Mouse (Mus musculus) ovary, postnatal 36 days (tissue): ENCODE data around the gene Fam107b.

Experiments
- DNase-seq: peaks from one replicate; pipeline ENCODE4 v3.0.0; 2022; ENCODE audit warnings: low spot score, mixed read lengths

Gene Fam107b

GRCm38 (mm10) chr2:3739351-3739961 is 169.2 kb downstream of the Fam107b start:
- no peak for DNase-seq

- no peak for DNase-seq
Measured at GRCm38 (mm10) chr2:3740256-3740655, 170.0 kb downstream of the Fam107b start.

GRCm38 (mm10) chr2:3740670-3741069 is 170.4 kb downstream of the Fam107b start:
- no peak for DNase-seq

- DNase-seq, result no peak
Measured at GRCm38 (mm10) chr2:3742519-3742918, 172.2 kb downstream of the Fam107b start.

GRCm38 (mm10) chr2:3745041-3745440 is 174.8 kb downstream of the Fam107b start:
- DNase-seq, result no peak

GRCm38 (mm10) chr2:3745910-3746606 is 175.8 kb downstream of the Fam107b start:
- no peak for DNase-seq

GRCm38 (mm10) chr2:3748714-3749503 is 178.6 kb downstream of the Fam107b start:
- DNase-seq, result peak; percentile 52

GRCm38 (mm10) chr2:3749504-3750024 is 179.3 kb downstream of the Fam107b start:
- DNase-seq, result no peak

- DNase-seq, result no peak
Measured at GRCm38 (mm10) chr2:3750126-3750525, 179.8 kb downstream of the Fam107b start.

- DNase-seq, result no peak
Measured at GRCm38 (mm10) chr2:3752365-3752764, 182.1 kb downstream of the Fam107b start.

GRCm38 (mm10) chr2:3752893-3753292 is 182.6 kb downstream of the Fam107b start:
- no peak for DNase-seq

- no peak for DNase-seq
Measured at GRCm38 (mm10) chr2:3753749-3754148, 183.5 kb downstream of the Fam107b start.

GRCm38 (mm10) chr2:3755936-3756335 is 185.6 kb downstream of the Fam107b start:
- no peak for DNase-seq

GRCm38 (mm10) chr2:3758406-3758805 is 188.1 kb downstream of the Fam107b start:
- DNase-seq, result no peak

- DNase-seq, result no peak
Measured at GRCm38 (mm10) chr2:3760234-3760836, 190.0 kb downstream of the Fam107b start.

GRCm38 (mm10) chr2:3764136-3764535 is 193.8 kb downstream of the Fam107b start:
- no peak for DNase-seq

- no peak for DNase-seq
Measured at GRCm38 (mm10) chr2:3765957-3766783, 195.9 kb downstream of the Fam107b start.

- DNase-seq, result peak; percentile 59
Measured at GRCm38 (mm10) chr2:3769260-3769659, 199.0 kb downstream of the Fam107b start.

- no peak for DNase-seq
Measured at GRCm38 (mm10) chr2:3769786-3770318, 199.6 kb downstream of the Fam107b start.

- no peak for DNase-seq
Measured at GRCm38 (mm10) chr2:3770383-3770782, 200.1 kb downstream of the Fam107b start.

- DNase-seq, result no peak
Measured at GRCm38 (mm10) chr2:3771483-3771882, 201.2 kb downstream of the Fam107b start.
